Mouse (Mus musculus) midbrain, postnatal 0 days (tissue): Measurements from ENCODE around the gene Map4k5. TPM values are rescaled to one million over a fixed set of nuclear protein-coding genes. Genes with fewer than 3 reads are reported as not detected.

Source experiments
- ATAC-seq: fragments of 200-750 bp; cut with Nextera tagmentation; 2 replicates; pipeline ENCODE4 v1.8.0; 2017; ENCODE audit warnings: moderate number of reproducible peaks, mild to moderate bottlenecking, moderate TSS enrichment, moderate library complexity; ENCODE audit not compliant: low FRiP score
- DNase-seq: peaks from one replicate; pipeline ENCODE4 v3.0.0-alpha.2; 2015; ENCODE audit warnings: low spot score
- H3K27ac ChIP-seq: fragments of 300-500 bp; sonication (generic); 2 replicates; pipeline ENCODE4 v1.5.1; 2014; ENCODE audit warnings: low read depth, mild to moderate bottlenecking, low read length, mixed read lengths
- H3K27me3 ChIP-seq: fragments of 300-500 bp; sonication (generic); 2 replicates; pipeline ENCODE4 v1.6.1; 2014; ENCODE audit warnings: low read length, control low read depth, mixed read lengths; ENCODE audit not compliant: insufficient read depth
- H3K36me3 ChIP-seq: fragments of 300-500 bp; sonication (generic); 2 replicates; pipeline ENCODE4 v1.6.1; 2014; ENCODE audit warnings: low read length, control low read depth, mixed read lengths; ENCODE audit not compliant: insufficient read depth
- H3K4me1 ChIP-seq: fragments of 300-500 bp; sonication (generic); 2 replicates; pipeline ENCODE4 v1.6.1; 2014; ENCODE audit warnings: mild to moderate bottlenecking, control low read depth, antibody characterized with exemption, low read length, mixed read lengths; ENCODE audit not compliant: insufficient read depth
- H3K4me2 ChIP-seq: fragments of 300-500 bp; sonication (generic); 2 replicates; pipeline ENCODE4 v1.6.1; 2014; ENCODE audit warnings: low read depth, mild to moderate bottlenecking, low read length, mixed read lengths; ENCODE audit not compliant: poor library complexity, severe bottlenecking
- H3K4me3 ChIP-seq: fragments of 300-500 bp; sonication (generic); 2 replicates; pipeline ENCODE4 v1.5.1; 2014; ENCODE audit warnings: low read depth, mild to moderate bottlenecking, low read length, moderate library complexity
- H3K9ac ChIP-seq: fragments of 300-500 bp; sonication (generic); replicated peaks from 2 replicates; pipeline ENCODE4 v1.6.1; 2014; ENCODE audit warnings: mild to moderate bottlenecking, low read length, moderate library complexity, mixed read lengths; ENCODE audit not compliant: poor library complexity, severe bottlenecking
- H3K9me3 ChIP-seq: fragments of 300-500 bp; sonication (generic); 2 replicates; pipeline ENCODE4 v1.6.1; 2016; ENCODE audit warnings: low read length, control low read depth
- CTCF ChIP-seq: IDR thresholded peaks from 2 replicates; pipeline ENCODE4 v1.5.1; 2016; ENCODE audit warnings: antibody characterized with exemption, mild to moderate bottlenecking
- WGBS: fragments of 180-500 bp; shearing (Covaris S2); extraction: QIAGEN DNeasy Blood & Tissue Kit; methylation state at CpG from one replicate; pipeline ENCODE4 v1.1.7; 2014; 5-methylcytosine and 5-hydroxymethylcytosine counted together
- polyA plus RNA-seq: library from polyadenylated mRNA; unstranded; fragments of >200 nt; fragmentation: Nextera tagmentation; extraction: Ambion mirVana; gene quantifications from 2 replicates; pipeline ENCODE4 v1.2.1, GENCODE M21; 2015
- total RNA-seq: library from RNA; depleted of rRNA; stranded (reverse); fragments of >200 nt; gene quantifications from 2 replicates; pipeline ENCODE4 v1.2.3, GENCODE M21; 2014; rRNA removed

The Map4k5 gene
- total RNA-seq = 33.9 and 38.4 TPM in 2 replicates
- polyA plus RNA-seq = 13.7 and 16.9 TPM in 2 replicates

DNA sequence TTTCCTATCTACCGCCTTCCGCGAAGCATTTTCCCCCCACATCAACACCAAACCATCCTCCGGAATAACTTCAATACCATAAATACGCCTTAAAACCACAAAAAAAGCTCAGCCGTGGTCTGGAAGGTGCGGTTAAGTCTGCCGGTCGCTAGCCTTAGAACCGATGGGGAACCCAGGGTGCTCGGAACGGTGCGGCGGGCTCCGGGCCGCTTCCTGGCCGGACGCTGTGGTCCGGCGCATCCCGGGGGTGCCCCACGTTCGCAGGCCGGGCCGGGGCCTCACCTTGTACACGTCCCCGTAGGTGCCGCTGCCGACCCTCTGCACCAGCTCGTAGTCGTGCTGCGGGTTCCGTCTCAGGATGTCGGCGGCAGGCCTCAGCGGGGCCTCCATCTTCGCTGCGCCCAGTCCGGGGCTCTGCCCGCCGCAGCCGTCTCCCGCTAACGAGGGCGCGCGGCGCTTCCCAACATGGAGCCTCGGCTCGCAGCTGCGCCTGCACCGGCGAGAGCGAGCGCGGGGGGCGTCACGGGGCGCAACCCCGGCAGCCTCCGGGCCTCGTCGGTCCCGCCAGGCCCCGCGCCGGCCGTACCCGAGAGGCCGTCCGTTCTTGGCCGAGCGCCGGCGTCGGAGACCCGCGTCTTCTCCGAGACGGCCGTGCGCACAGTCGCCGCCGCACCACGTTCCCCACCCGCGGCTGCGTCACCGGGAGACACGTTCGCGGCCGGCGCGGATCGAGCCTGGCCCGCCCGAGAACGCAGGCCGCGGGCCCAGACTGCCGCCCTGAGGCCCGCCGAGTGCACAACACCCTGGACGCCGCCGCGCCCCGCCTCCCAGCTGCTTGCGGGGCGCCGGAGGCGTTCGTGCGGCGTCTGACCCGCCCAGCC is at the start of gene Map4k5, which contains the start of gene Atl1:
TSS of gene Map4k5 (minus strand) at position 830 of the 881 bp plus-strand sequence.
TSS of gene Atl1 (plus strand) at position 244 of the 881 bp plus-strand sequence.
- Histone ChIP-seq H3K4me3 (peak within 1 kb of the TSS; percentile 95), H3K27ac (peak within 1 kb of the TSS; percentile 96), H3K4me2 (peak within 1 kb of the TSS; percentile 71), H3K27me3 (no peaks in the 10 kb centered on the region), H3K36me3 (0 out of 2 replicates have a peak, but pooled peaks cover 4% of the 10 kb centered on the region), H3K9ac (peak within 1 kb of the TSS; percentile 97), H3K9me3 (no peaks in the 10 kb centered on the region), H3K4me1 (peaks cover 8% of the 10 kb centered on the region)
- DNase-seq = peak; percentile 92
- TF ChIP-seq CTCF = peak; percentile 63
- WGBS = 3% methylated on average over 73 of the region's 118 CpGs
- peak; percentile 94 for ATAC-seq

DNA sequence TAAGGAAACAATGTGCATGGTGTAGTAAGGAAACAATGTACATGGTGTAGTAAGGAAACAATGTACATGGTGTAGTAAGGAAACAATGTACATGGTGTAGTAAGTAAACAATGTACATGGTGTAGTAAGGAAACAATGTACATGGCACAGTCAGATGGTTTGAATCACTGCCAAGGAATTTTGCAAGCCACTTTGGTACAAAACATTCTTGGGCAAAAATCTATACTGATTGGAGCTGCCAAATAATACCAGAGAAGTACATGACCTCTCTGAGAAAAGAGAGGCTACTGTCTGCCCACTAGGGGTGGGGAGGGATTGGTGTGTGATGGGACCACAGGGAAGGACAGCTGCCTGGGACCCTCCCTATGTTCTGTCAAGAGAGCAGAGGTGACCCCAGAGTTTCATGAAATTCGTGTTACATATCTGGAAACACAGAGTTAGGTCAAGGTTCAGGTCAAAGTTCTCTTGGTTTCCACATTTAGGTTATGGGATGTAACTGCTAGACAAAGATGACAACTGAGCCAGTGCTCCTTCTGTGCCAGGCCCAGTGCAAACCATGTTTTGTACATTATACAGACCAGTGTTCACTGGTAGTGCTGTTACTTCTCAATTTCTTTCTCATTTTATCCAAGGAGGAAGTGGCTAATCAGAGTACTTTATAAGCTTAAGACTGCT is 48.8 kb upstream of the Map4k5 start:
- no peak overlapping the region for H3K9ac ChIP-seq
- no peaks in the 10 kb centered on the region for H3K4me1 ChIP-seq
- H3K27ac ChIP-seq = no peak overlapping the region
- H3K27me3 ChIP-seq = no peaks in the 10 kb centered on the region
- no peak overlapping the region for H3K4me2 ChIP-seq
- ATAC-seq (no peak), DNase-seq (no peak)
- peaks cover 30% of the 10 kb centered on the region for H3K36me3 ChIP-seq
- no peak for TF ChIP-seq CTCF
- H3K9me3 ChIP-seq = 0 out of 2 replicates have a peak, but pooled peaks cover 4% of the 10 kb centered on the region
- WGBS = 53% methylated on average over 1 of the region's 1 CpGs
- H3K4me3 ChIP-seq = no peak overlapping the region

DNA sequence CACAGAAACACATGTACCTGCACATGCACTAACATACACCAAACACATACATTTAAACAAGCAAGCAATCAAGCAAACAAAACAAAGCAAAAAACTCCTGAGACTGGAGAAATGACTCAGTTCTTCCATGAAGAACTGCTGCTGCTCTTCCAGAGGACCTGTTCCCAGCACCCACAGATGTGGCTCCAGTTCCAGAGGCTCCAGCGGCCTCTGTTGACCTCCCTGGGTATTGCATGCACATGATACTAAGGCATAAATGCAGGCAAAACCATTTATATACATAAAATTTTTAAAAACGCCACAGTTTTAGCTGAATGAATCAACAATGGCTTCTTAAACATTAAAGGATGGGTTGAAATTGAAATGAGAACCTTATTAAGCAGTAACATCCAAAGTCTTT is 46.3 kb upstream of the Map4k5 start:
- TF ChIP-seq CTCF = peak; percentile 26; the same call in 1 of the 2 replicates
- Histone ChIP-seq H3K36me3 (peaks cover 43% of the 10 kb centered on the region), H3K27ac (no peak overlapping the region), H3K9ac (no peak overlapping the region), H3K4me2 (no peak overlapping the region), H3K9me3 (0 out of 2 replicates have a peak, but pooled peaks cover 4% of the 10 kb centered on the region), H3K4me1 (no peaks in the 10 kb centered on the region), H3K27me3 (no peaks in the 10 kb centered on the region), H3K4me3 (no peak overlapping the region)
- WGBS = 67% methylated on average over 2 of the region's 2 CpGs
- no peak for DNase-seq
- no peak for ATAC-seq

DNA sequence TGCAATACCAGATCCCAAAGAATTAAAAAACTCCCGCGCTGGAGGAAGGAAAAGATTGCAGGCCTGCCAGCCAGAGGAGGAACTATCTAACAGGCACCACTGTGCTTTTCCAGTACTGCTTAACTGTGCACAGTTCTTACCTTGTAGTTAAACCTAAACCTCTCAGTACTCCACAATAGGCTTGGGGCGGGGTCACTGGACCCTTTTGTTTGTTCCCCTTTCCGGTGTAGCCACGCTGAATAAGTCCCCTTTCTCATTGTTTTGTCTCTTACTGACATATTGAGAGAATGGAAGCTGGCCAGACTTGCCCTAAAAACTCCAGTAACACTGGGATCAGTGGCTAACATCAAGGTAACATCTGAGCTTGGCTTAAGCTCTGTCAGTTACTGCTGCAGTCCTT is 44.7 kb upstream of the Map4k5 start:
- no peak for TF ChIP-seq CTCF
- H3K27me3 ChIP-seq = no peaks in the 10 kb centered on the region
- H3K9me3 ChIP-seq = 0 out of 2 replicates have a peak, but pooled peaks cover 4% of the 10 kb centered on the region
- no peak overlapping the region for H3K4me2 ChIP-seq
- no peak overlapping the region for H3K27ac ChIP-seq
- ATAC-seq (no peak), DNase-seq (no peak)
- no peak overlapping the region for H3K4me3 ChIP-seq
- 45% methylated on average over 5 of the region's 5 CpGs for WGBS
- H3K9ac ChIP-seq = no peak overlapping the region
- H3K4me1 ChIP-seq = no peaks in the 10 kb centered on the region
- H3K36me3 ChIP-seq = peaks cover 43% of the 10 kb centered on the region

DNA sequence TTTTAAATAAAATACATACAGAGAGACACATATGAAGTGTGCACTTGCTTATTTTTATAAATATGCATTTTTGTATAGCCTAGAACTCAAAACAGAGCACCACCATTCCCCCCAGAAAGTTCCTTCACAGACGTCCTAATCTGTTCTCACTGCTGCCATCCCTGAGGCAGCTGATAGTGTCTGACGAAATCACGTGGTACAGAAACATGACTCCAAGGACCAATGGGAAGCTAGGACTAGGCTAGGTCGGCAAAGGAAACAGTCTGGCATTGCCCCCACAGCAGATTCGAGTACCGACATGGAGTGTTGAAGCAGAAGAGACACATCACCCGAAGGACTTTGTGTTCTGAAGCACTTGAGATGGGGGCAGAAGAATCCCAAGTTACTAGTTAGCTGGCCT is 33.7 kb upstream of the Map4k5 start:
- no peaks in the 10 kb centered on the region for H3K4me1 ChIP-seq
- H3K27ac ChIP-seq = no peak overlapping the region
- no peak overlapping the region for H3K4me3 ChIP-seq
- H3K27me3 ChIP-seq = no peaks in the 10 kb centered on the region
- ATAC-seq = no peak
- WGBS = 61% methylated on average over 7 of the region's 7 CpGs
- H3K4me2 ChIP-seq = no peak overlapping the region
- no peak overlapping the region for H3K9ac ChIP-seq
- H3K36me3 ChIP-seq = peaks cover 6% of the 10 kb centered on the region
- no peak for DNase-seq
- TF ChIP-seq CTCF = no peak
- no peaks in the 10 kb centered on the region for H3K9me3 ChIP-seq
